Mouse (Mus musculus) brown adipose tissue, adult 24 weeks (tissue): ENCODE results near the gene Olfr585. TPM values are rescaled to one million over a fixed set of nuclear protein-coding genes. Genes with fewer than 3 reads are reported as not detected.

ENCODE experiments used
- H3K27ac ChIP-seq: fragments of 200-500 bp; replicated peaks from 2 replicates; pipeline ENCODE4 v1.5.1; 2012; ENCODE audit warnings: low read depth, mild to moderate bottlenecking, low read length
- H3K4me1 ChIP-seq: fragments of 200-500 bp; 2 replicates; pipeline ENCODE4 v1.6.1; 2012; ENCODE audit warnings: low read length, mixed read lengths; ENCODE audit not compliant: control insufficient read depth, insufficient read depth, insufficient read length
- H3K4me3 ChIP-seq: fragments of 200-500 bp; 2 replicates; pipeline ENCODE4 v1.5.1; 2012; ENCODE audit warnings: low read depth, mild to moderate bottlenecking, low read length, moderate library complexity; ENCODE audit not compliant: insufficient read depth
- polyA plus RNA-seq: library from polyadenylated mRNA; stranded (reverse); fragments of >200 nt; gene quantifications from 2 replicates; pipeline ENCODE4 v1.2.4, GENCODE M21; 2012; ENCODE audit not compliant: missing spikeins, insufficient read depth, insufficient read length

Olfr585 gene
- not detected in 2 replicates for polyA plus RNA-seq

DNA sequence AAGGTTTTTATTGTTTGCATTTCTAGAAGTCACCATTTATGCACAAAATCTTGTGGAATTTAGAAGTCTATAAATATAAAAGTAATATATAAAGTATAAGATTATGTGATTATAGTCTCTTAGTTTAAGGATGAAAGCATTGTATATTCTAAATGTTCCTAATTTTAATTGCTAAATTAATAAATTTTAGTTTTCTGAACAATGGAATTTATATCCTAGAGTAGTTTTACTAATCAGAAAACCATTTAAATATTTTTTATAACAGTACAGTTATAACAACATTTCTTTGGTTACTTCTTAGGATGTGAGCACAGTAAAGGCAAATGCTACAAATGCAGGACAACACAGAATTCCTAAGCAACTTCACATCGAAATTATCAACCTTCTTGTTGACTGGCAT lies at the start of gene Olfr585:
Gene Olfr585, plus strand, starts transcription at position 301 of the 400 bp plus-strand sequence.
- no peak within 1 kb of the TSS for H3K27ac ChIP-seq
- no peak within 1 kb of the TSS for H3K4me3 ChIP-seq
- H3K4me1 ChIP-seq = no peaks in the 10 kb centered on the region

DNA sequence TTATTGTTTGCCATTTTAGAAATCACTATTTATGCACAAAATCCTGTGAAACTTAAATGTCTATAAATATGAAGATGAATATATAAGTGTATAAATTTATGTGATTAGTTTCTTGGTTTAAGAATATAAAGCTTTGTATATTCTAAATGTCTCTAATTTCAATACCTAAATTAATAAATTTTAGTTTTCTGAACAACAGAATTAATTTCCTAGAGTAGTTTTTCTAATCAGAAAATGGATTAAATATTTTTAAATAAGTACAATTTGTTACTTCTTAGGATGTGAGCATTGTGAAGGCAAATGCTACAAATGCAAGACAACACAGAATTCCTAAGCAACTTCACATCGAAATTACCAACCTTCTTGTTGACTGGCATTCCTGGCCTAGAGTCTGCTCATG lies 46.5 kb upstream of the Olfr585 start, which contains the start of gene Olfr583:
Gene Olfr583, plus strand, starts transcription at position 301 of the 400 bp plus-strand sequence.
- Histone ChIP-seq H3K4me3 (no peak within 1 kb of the TSS), H3K4me1 (no peaks in the 10 kb centered on the region), H3K27ac (no peak within 1 kb of the TSS)

- H3K4me1 ChIP-seq = no peaks in the 10 kb centered on the region
- H3K27ac ChIP-seq = no peak within 1 kb of the TSS
- H3K4me3 ChIP-seq = no peak within 1 kb of the TSS
Measured at GRCm38 (mm10) chr7:103081585-103081984, 15.9 kb upstream of the Olfr585 start, which contains the start of gene Olfr584. Gene Olfr584, plus strand, starts transcription at chr7:103081885.

GRCm38 (mm10) chr7:103119406-103119805 lies 21.9 kb downstream of the Olfr585 start:
- Histone ChIP-seq H3K4me1 (no peaks in the 10 kb centered on the region), H3K4me3 (no peak overlapping the region), H3K27ac (no peak overlapping the region)

GRCm38 (mm10) chr7:103125538-103125937 lies 28.0 kb downstream of the Olfr585 start, which contains the start of gene Olfr586:
Gene Olfr586, minus strand, starts transcription at chr7:103125638.
- H3K4me1 ChIP-seq = no peaks in the 10 kb centered on the region
- no peak within 1 kb of the TSS for H3K4me3 ChIP-seq

GRCm38 (mm10) chr7:103140579-103140978 lies 43.1 kb downstream of the Olfr585 start, which contains the start of gene Olfr588-ps1:
Gene Olfr588-ps1, plus strand, starts transcription at chr7:103140879.
- Histone ChIP-seq H3K4me3 (no peak within 1 kb of the TSS), H3K4me1 (no peaks in the 10 kb centered on the region), H3K27ac (no peak within 1 kb of the TSS)

More at GRCm38 (mm10) chr7:103125538-103125937, 28.0 kb downstream of the Olfr585 start, which contains the start of gene Olfr586:
- no peak within 1 kb of the TSS for H3K27ac ChIP-seq

Other genes with a start within 250 kb of the Olfr585 start
- not detected in 2 replicates for gene Olfr566, start 239.0 kb upstream of the Olfr585 start, polyA plus RNA-seq
- not detected in 2 replicates for gene Olfr568, start 220.6 kb upstream of the Olfr585 start, polyA plus RNA-seq
- not detected in 2 replicates for gene Olfr569, start 206.8 kb upstream of the Olfr585 start, polyA plus RNA-seq
- not detected in 2 replicates for gene Olfr570, start 203.1 kb upstream of the Olfr585 start, polyA plus RNA-seq
- 0.28 TPM in 1 of 2 replicates, not detected in the other for gene Olfr571, start 180.2 kb upstream of the Olfr585 start, polyA plus RNA-seq
- not detected in 2 replicates for gene Olfr572, start 173.3 kb upstream of the Olfr585 start, polyA plus RNA-seq
- not detected in 2 replicates for gene Olfr573-ps1, start 155.1 kb upstream of the Olfr585 start, polyA plus RNA-seq
- not detected in 2 replicates for gene Olfr574, start 149.3 kb upstream of the Olfr585 start, polyA plus RNA-seq
- not detected in 2 replicates for gene Olfr575, start 138.9 kb upstream of the Olfr585 start, polyA plus RNA-seq
- gene Olfr576, start 135.1 kb upstream of the Olfr585 start, polyA plus RNA-seq = not detected in 2 replicates
- gene Olfr577, start 121.8 kb upstream of the Olfr585 start, polyA plus RNA-seq = not detected in 2 replicates
- not detected in 2 replicates for gene Olfr578, start 108.4 kb upstream of the Olfr585 start, polyA plus RNA-seq
- not detected in 2 replicates for gene Olfr582, start 59.7 kb upstream of the Olfr585 start, polyA plus RNA-seq
- gene Olfr583, start 46.4 kb upstream of the Olfr585 start, polyA plus RNA-seq = not detected in 2 replicates
- gene Olfr584, start 15.8 kb upstream of the Olfr585 start, polyA plus RNA-seq = not detected in 2 replicates
- not detected in 2 replicates for gene Olfr586, start 27.9 kb downstream of the Olfr585 start, polyA plus RNA-seq
- gene Olfr588-ps1, start 43.2 kb downstream of the Olfr585 start, polyA plus RNA-seq = not detected in 2 replicates
- not detected in 2 replicates for gene Olfr589, start 58.6 kb downstream of the Olfr585 start, polyA plus RNA-seq
- gene Olfr591, start 80.6 kb downstream of the Olfr585 start, polyA plus RNA-seq = not detected in 2 replicates
- gene Olfr592, start 87.1 kb downstream of the Olfr585 start, polyA plus RNA-seq = not detected in 2 replicates
- not detected in 2 replicates for gene Olfr593, start 114.1 kb downstream of the Olfr585 start, polyA plus RNA-seq
- gene Olfr594, start 119.3 kb downstream of the Olfr585 start, polyA plus RNA-seq = not detected in 2 replicates
- gene Usp17ld, start 154.8 kb downstream of the Olfr585 start, polyA plus RNA-seq = not detected in 2 replicates
- gene Olfr596, start 207.9 kb downstream of the Olfr585 start, polyA plus RNA-seq = not detected in 2 replicates
- gene Olfr597, start 218.6 kb downstream of the Olfr585 start, polyA plus RNA-seq = not detected in 2 replicates
- gene Olfr598, start 225.8 kb downstream of the Olfr585 start, polyA plus RNA-seq = not detected in 2 replicates
- not detected in 2 replicates for gene Olfr599, start 238.2 kb downstream of the Olfr585 start, polyA plus RNA-seq